Mouse (Mus musculus): ENCODE data around the gene Basp1.

Basp1 gene

DNA sequence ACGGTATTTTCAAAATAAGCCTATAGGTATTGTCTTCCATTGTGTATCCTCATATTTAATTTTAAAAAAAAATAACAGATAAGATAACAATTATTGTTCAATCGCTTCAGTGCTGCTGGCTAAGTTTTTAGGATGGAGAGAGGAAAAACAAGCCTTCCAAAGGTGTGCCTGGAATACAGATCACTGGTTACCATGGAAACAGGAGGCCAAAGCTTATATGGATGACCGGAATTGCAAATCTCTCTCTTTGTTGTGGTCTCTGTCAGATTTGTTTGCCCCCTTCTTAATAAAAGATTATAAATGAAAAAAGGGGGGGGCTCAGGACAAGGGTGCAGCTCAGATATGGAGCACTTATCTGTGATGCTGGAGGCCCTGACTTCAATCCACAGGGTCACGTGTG, 2.4 kb upstream of the Basp1 start:
- no peak for DNase-seq (ENCODE audit: low spot score)

DNA sequence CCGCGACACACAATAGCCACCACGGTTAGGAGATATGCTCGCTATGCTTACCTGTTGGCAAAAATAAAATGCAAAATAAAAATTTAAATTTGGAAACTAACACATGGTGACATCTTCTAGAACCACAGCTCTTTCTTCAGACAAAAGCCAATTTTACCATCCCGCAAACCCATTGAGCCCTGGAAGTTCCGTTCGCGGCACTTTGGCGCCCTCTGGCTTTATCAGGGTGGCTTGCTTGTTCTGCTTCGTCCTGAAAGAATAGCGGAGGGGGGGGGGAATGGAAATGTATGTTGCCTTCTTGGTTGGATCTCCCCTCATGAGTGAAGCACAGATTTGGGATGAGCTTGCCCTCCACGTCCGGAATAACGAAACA, 1.2 kb upstream of the Basp1 start:
- DNase-seq (ENCODE audit: low spot score), result peak; percentile 79

DNA sequence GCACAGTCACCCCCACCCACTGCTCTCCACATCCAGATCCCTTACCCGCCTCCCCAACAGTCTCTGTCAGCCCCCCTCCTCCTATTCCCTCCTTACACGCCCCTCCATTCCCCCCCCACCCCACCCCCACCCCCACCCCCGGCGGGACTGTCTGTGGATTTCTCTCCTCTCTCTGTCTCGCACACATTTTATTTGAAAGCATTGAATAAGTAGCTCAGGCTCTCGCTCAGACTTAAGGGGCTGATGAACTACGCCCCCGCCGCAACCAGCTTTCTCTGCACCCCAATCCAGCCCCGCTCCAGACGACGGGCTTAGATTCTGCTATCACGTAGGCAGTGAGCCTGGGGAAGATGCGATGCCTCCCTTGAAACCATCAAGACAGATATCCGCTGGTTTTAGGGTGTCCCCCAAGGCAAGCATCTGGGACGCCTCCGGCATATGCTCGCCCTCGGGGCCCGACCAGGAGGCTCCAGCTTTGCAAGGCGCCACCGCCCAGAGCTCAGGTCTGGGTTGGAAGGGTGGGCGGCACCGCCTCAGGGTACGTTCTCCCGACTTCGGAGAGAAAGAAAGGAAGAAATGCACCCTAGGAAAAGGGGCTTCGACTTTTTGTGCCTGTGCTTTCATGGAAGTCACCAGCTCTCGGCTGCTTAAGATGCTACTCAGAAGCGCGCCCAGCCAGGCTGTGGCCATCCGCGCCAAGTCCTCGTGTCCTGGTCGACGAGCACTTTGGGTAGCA, 615 bp upstream of the Basp1 start:
- peak; percentile 14 for DNase-seq (ENCODE audit: low spot score)

DNA sequence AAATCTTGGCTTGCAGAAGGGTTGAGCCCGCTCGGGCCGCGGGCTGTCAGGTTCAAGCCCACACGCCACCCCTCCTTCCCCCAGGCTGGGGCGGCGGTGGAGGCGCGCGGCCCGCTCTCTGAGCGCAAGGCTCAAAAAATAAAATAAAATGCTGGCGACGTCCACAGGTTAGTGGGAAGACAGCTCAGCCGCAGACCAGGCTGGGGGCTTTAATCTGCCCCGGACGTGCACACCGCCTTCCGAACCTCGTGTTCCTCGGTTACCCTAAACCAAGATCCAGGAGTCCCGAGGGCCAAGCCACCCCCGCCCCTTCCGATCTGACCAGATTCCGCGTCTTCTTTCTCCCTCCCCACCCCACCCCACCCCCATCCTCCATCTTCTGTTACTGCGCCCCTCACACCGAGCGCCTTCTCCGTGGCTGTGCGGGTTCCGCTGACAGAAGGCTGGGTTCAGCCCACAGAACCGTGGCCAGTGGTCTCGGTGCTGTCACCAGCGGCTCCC, 753 bp downstream of the Basp1 start:
- DNase-seq (ENCODE audit: low spot score), result peak; percentile 42

DNA sequence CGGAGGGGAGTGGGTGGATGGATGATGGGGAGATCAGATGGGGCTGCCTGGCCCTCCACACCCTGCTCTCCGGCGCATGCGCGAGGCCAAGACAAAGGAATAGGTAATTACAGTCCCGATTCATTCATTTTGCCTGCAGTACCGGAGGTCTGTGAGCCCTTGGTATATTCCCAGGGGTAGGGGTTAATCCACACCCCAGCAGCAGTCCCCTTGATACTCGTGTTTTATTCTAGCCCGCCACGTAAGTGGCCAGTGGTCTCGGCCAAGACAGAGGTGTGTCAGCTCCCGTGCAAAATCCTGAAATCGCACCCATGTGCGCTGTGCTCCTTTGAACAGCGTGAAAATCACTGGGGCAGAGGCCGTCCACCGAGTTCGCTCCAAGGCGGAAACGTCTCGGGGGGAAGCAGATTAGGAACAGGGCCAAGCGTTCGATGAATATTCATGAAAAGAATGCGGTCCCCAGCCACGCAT, 1.4 kb downstream of the Basp1 start:
- DNase-seq (ENCODE audit: low spot score), result peak; percentile 73

DNA sequence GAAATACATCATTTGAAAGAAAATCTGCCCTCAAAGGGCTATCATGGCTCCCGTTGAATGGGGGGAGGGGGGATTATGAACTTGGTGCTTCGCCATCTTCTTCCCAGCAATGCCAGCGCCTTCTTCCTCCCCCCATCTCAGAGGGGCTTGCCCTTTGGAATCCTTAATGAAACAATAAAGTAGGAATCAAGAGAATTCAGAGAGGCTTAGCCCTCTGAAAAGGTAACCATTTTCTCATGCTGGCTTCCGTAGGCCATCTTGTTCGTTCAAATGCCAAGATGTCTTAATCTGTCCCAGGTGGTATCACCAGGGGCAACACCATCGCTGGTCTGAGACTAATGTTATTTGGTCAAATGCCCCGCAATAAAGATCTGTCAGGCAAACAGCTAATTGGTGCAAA, 2.1 kb downstream of the Basp1 start:
- DNase-seq (ENCODE audit: low spot score), result no peak

DNA sequence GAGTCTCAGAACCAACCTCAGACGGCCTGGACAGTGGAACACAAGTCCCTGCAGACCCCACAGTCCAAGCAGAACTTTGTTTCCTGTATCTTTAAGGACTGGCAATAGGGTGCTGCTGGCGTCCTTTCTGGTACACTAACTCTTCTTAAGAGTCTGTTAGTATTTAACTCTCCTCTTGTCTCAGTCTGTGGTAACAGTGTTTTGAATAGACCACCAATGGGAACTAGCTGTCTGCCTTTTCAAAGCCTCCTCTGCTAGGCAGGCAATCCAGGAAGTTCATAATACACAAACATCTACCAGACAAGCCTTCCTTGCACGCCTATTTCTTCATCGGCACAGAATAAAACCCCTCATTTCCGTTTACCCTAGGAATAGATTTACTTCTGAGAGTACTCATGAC, 7.6 kb downstream of the Basp1 start:
- DNase-seq (ENCODE audit: low spot score), result no peak

DNA sequence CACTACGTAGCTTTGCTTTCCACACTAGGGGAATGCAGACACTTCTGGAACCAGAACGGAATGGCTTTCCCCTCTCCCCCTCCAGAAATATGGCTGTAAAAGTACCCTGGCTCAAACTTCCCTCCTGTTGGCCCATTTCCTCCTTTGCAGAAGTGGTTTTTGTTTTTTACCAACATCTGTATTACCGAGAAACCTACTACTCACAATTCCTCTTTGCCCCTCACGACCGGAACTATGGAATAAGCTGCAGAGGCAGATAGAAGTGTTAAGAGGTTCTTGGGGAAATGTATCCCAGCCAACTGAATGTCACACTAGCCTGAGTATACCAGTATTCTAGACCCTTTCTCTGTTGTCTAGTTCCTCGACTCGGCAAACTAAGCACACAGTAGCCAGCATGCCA, 9.7 kb downstream of the Basp1 start:
- no peak for DNase-seq (ENCODE audit: low spot score)

DNA sequence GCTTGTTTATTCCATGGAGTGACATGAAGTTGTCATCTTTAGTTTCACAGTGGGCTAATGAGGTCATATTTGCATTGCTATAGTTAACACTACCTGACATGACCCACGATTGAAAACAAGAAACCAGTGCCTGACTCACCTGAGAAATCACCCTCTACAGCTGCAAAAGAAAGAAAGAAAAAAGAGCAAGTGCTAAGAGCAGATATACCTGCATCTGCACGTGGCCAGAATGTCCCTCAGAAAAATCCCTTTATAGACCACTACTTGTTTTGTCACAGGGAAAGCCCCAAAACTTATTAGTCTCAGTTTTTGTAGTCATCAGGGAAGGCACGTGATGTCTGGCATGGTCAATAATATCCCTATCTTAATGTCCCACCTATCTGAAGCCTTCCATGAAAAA, 11.6 kb downstream of the Basp1 start:
- no peak for DNase-seq (ENCODE audit: low spot score)

DNA sequence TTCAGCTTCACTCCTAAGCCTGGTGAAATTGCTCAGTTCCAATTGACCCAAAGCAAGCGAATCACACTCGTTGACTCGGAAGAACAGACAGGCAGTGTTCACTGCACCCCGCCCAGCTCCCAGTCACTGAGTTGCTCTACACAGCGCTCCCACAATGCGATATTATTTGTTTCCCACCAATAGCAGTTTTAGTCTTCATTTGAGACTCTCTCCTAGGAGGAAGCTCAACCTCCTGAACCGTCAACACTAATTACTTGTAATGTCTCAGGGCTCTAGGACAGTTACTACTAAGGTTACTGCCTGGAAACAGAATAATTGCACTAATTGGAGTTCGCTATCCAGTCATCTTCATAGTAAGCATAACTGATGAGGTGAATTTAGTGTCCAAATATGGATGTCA, 13.3 kb downstream of the Basp1 start:
- no peak for DNase-seq (ENCODE audit: low spot score)

DNA sequence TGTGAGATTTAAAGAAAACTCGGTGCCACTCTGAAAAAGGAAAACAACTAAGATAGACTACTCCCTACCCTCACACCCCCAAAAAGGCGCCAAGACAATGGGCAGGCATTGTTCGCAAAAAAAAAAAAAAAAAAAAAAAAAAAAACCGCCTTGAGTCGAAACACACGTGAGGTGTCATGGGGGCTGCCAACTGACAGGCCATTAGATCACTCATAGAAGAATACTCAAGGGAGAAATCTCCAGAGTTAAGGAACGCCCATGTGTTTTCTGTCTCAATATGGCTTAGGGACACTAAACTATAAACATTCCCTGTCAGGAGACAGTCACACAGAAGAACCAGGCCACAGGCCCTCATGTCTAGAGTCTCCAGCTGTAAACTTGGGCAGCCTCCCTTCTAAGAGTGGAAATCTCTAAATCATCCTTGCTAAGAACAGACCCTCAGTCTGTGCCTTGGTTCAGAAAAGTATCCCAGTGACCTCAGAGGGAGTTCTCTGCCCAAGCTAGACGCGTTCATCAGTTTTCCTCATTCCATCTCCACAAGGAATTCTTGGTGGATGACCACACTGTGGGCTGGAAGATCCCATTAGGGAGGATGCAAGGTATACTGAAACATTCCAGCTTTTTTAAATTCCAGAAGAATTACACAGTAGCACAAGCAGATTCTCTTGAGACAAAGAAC, 17.5 kb downstream of the Basp1 start:
- no peak for DNase-seq (ENCODE audit: low spot score)

DNA sequence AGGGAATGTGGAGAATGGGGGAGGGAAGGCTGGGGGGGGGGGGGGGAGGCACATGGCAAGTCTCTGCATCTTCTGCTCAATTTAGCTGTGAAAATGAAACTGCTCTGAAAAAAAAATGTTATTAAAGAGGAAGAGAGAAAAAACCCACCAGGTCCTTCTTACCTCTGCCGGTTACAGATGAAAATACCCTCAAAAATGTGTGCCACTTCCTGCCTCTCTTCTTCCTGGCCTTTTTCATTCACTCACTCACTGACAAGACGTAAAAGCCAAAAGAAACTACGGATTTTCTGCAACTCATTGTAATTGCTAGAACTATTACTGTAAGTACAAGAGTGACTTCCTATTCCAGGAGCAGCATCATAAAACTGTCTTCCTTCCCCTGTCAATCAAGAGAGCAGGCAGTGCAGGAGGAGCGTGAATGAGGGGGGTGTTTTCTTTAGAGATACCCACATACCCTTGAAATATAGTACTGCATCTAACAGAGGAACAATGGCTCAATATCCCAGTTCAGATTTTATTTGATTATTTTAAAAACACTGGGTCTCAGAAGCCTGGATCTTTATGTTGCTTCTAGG, 21.0 kb downstream of the Basp1 start:
- no peak for DNase-seq (ENCODE audit: low spot score)

DNA sequence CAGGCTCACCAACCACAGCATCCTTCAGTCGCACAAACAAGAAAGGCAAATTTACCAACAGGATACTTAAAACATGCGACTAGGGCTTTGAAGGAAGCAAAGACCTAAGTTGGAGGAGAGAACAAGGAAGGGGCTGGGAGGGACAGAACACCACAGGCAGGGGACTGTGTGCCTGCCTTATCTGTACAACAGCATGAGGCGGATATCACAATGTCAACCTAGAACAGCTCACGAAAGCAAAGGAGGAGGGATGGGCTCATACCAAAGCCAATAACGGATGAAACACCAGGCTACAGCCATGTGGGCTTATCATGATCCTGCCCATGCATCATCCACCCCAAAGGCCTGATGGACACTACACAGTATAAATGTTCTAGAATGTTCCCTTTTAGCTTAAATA, 22.4 kb downstream of the Basp1 start:
- DNase-seq (ENCODE audit: low spot score), result no peak

DNA sequence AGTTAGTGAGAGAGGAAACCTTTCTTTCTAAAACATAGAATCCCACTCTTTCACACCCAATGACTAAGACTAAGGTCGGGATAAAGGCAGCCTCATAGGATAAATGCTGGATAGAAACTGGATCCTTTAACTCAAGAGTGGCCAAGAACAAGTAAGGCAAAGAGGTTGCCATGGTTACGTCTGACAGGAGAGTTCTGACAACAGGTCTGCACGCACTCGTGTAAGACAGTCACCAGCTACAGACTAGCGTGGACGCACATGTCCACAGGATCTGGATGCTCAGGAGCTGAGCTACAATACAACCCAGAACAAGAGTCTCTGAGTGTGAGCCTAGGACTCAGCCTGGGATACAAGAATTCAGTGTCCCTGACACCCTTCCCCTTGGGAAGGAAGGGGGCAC, 26.0 kb downstream of the Basp1 start:
- no peak for DNase-seq (ENCODE audit: low spot score)

DNA sequence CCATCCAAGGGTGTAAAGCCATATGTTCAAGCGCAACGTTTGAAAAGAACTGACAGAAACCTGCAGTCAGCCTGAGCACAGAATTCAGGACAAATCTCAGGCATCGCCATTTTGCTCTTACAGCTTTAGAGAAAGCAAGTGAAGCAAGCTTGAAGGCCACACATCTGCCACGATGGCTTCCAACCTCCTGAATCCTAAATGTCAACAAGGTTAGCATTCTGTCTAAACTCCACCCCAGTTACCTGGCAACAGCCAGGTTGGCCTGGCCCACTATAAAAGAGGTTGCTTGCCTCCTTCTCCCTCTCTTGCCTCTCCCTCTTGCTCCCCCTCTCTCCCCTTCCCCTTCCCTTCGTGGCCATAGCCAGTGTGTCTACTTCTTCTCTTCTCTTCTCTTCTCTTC, 33.5 kb downstream of the Basp1 start:
- no peak for DNase-seq (ENCODE audit: low spot score)

DNA sequence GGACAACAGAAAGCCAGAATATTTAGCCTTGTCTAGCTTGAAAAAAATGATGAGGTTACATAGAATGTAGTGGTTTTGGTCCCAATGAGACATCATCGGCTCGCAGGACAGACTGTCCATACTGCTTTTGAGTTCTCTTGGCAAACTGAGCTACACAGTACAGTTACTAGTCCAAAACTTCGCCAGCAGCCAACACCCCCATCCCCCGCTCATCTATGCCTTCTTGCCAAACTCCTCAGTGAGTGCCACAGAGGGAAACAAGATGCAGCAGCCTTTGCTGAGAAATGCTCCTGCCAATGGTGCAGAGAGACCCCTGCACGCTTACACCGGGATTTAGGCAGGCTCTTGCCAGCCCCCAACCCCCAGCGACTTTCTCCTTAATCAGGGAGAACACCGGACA, 34.9 kb downstream of the Basp1 start:
- no peak for DNase-seq (ENCODE audit: low spot score)

DNA sequence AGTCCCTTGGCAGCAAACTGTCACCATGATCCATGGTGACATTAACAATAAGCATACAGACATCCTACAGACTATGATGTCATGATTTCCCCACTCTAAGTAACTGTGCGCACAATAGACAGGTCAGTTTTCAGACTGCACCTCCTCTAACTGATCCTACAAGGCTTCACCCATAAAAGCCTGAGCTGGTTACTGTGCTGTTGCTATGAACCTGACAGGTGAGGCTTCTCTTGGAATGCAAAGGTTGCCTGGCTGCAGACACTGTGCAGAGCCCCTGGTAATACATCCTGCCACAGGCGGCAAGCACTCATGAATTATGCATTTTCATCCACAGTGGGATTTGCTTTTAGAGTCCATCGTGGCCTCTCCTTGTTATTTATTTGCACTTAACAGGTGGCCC, 36.6 kb downstream of the Basp1 start:
- DNase-seq (ENCODE audit: low spot score), result no peak

DNA sequence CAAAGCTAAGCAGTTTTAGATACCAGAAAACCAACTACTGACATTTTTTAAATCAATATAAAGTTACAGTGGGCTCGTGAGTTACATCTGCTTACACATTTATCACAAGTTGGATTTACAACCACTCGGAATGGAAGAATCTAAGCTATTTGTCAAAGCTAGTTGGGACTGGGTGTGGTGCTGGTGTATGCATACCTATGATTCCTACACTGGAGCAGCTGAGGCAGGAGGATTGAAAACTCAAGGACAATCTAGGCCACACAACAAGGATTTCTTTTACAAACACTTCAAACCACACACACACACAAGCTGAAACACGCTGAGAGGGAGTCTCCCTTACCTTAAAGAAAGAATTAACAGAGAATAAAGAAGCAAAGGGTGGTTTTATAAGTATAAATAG, 40.1 kb downstream of the Basp1 start:
- DNase-seq (ENCODE audit: low spot score), result no peak

DNA sequence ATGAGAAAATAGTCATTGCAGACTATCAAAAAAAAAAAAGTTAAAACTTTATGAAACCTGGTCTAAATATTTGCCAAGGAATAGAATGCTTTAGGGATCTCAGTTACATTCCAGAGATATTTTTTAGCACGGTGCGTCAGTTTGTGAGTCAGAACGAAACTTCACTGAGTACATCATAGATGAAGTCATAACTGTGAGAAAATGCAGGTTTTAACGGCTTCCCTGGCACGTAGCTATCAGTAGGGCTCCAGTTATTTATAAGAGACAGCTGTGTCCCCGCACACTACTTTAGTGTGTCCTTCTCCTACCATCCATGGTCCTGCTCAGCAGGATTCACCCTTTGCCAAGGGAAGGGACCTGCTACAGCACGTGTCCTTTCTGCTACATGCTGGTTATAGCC, 44.0 kb downstream of the Basp1 start:
- no peak for DNase-seq (ENCODE audit: low spot score)

DNA sequence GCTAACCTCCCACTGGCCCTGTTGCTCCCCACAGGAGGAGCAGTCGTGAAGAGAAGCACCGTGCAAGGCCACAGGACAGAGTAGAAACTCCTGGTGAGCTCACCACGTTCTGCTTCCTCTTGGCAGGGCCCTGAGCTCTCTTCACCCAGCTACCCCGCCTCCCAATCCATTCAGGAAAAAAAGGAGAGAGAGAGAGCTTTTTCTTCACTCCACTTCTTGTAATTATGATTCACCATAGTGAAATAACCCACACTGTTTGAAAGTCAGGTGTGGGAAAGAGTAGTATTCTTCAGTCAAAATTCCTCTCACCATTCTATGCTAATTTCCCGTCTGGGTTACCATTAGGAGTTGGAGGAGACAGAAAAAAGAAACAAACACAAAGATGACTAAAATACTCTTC, 48.1 kb downstream of the Basp1 start:
- no peak for DNase-seq (ENCODE audit: low spot score)

DNA sequence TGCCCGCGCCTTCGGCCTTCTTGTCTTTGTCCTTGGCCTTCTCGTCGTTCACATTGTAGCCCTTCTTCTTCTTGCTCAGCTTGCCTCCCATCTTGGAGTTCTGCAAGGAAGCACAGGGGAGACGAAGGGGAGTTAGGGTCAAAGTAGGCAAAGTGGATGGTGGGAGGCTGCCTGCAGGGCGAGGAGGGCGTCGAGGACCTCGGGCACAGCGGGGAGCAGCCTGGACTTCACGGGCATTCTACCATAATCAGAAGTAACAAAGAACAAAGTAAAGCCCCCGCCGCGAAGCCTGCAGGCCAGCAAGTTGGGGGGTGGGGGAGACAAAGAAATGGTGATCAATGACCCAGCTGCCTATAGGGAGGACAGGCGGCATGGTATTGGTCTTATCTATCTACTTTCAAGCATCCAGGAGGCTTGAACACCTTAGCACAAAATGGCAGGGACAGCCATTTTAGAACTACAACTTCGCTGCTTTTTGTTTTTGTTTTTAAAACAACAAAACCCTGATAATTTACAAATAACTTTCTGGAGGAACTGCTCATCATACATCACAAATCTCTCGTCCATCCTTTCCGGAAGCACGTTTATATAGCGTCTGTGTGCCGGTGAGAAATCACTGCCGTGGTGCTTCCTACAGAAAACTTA, 48.6 kb downstream of the Basp1 start:
- no peak for DNase-seq (ENCODE audit: low spot score)

DNA sequence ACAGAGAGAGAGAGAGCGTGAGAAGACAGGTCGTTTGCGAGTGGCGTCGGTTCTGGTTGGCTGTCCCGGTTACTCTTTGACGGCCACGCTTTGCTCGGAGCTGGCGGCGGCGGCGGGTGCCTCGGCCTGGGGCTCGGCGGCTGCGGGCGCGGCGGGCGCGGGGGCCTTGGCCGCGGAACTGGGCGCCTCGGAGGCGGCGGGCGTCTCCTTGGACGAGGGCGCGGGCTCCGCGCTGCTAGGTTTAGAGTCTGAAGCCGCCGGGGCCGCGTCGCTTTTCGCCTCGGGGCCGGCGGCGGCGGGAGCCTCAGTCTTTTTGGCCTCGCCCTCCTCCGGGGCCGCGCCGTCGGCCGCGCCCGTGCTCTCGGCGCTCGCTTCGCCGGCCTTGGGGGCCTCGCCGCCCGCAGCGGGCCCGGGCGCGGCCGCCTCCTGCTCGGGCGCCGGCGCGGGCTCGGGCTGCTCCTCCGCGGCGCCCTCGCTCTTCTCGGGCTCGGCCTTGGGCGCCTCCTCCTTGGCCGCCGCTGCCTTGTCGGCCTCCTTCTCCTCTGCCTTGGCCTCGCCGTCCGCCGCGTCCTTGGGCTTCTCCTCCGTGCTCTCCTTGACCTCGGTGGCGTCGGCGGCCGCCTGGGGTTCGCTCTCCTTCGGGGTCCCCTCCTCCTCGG, 49.3 kb downstream of the Basp1 start:
- DNase-seq (ENCODE audit: low spot score), result no peak
